Mouse (Mus musculus): ENCODE results near the gene Acot12.
"Not testable (repeated sequence)": the region's sequence is repeated elsewhere in the genome, so short reads cannot be mapped to it uniquely, and the experiment has no call there.

Acot12 gene

DNA sequence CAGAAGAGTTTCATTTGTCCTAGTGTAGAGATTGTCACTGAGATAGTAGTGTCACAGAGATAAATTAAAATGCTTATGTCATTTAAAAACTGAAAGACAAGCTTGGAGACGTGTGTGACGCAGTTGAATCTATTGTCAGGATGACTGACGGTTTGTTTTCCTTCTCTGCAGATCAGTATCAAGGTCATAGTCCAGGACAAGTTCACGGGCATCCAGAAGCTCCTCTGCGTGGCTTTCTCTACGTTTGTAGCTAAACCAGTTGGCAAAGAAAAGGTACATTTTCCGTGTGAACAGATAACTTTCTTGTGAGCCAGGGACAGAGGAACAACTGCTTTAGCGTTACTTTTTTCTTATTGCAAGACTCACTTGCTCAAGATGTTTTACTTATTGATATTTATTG lies 18.5 kb downstream of the Acot12 start:
- DNase-seq (ENCODE audit: extremely low read depth, low read depth, low spot score), result no peak

DNA sequence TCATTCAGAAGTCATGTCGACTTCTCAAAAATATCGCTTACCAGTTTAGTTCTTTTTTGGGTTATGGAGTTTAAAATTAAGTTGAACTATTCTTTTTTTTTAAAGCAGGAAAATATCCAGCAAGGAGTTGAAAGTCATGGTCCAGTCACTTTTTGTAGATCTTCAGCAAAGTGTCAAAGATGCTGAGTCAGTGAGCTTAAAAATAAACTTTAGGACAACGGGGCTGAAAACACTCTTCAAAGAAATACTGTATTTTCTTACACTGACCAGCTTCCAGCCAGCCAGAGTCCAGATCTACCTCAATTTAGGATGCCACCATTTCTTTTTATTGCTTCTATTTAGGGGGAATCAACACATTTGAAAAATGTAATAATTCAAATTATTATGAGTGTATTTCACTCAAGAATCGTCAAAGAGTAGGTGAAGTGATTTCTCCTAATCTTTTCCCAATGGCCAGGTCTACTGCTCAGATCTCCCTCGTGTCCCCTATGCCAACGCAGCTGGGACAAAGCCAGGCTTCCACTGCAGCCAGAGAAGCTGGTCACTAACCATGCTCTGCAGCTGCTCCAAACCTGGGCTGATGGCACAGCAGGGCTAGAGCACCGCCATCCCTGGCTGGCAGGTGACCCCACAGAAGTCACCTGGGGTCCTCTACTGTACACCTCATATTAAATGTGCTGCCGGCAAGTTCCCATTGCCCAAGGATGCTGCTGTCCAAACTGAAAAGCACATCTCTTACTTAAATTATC lies 19.2 kb downstream of the Acot12 start:
- no peak for DNase-seq (ENCODE audit: extremely low read depth, low read depth, low spot score)

DNA sequence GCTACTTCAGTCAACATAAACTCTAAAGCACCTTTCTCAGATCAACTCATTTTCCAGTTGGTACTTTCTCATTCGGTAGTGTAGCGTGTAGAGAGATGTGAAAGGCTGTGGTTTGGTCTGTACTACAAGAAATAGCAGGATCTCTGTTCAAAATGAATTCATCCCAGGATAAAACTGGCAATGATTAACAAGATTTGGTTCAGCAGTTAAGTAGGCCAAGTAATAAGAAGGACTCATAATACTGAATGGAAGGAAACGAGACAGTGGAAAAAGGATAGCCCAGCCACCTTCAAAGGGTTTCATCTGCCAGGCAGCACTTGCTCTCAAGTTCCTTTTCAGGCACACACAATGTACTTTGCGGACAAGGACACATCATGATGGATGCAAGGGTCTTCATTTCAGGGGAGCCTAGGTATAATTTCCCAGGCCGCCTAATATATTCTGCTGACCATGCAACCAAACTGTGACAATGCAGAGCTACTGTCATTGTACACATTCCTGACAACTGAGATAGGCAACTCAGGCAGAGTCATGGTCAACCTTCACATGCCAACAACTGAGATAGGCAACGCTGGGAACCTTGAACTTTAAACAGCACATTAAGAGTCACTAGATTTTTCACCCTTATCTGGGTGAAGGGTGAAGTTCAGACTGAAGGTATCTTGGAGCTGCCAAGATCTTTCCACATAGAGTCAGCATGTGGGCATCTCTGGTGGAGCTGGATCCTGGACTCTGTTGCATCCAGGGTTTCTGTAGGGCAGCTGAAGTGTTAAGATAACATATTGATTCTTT lies 20.5 kb downstream of the Acot12 start:
- no peak for DNase-seq (ENCODE audit: extremely low read depth, low read depth, low spot score)

DNA sequence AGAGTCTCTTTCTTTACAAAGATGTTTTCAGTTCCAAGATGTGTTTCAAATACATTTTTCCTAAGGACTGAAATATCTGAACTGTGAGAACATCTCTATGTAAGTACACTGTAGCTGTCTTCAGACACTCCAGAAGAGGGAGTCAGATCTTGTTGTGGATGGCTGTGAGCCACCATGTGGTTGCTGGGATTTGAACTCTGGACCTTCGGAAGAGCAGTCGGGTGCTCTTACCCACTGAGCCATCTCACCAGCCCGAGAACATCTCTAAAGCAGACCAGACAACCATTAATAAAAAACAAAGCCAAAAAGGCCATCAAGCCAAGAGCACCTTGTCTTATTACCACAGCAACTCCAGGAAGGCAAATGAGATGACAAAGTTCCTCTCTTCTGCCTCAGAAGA lies 22.3 kb downstream of the Acot12 start:
- DNase-seq (ENCODE audit: extremely low read depth, low read depth, low spot score), result not testable (repeated sequence)

DNA sequence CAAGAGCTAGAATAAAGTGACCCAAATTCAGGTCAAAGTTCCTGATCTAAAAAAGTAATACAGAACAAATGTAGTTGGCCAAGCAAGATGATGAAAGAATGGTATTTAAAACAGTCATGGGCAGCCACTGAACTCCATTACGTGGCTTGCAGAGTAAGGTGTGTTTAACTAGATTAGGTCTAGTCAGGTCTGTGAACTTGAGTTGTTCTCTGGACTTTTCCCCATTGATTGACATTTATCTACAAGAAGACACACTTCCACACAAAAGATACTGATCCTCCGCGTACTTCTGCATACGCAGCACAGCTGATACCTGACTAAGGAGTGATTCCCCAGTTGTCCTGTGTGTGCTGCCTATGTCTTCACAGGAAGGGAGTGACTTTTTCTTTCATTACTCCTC lies 24.3 kb downstream of the Acot12 start:
- no peak for DNase-seq (ENCODE audit: extremely low read depth, low read depth, low spot score)

DNA sequence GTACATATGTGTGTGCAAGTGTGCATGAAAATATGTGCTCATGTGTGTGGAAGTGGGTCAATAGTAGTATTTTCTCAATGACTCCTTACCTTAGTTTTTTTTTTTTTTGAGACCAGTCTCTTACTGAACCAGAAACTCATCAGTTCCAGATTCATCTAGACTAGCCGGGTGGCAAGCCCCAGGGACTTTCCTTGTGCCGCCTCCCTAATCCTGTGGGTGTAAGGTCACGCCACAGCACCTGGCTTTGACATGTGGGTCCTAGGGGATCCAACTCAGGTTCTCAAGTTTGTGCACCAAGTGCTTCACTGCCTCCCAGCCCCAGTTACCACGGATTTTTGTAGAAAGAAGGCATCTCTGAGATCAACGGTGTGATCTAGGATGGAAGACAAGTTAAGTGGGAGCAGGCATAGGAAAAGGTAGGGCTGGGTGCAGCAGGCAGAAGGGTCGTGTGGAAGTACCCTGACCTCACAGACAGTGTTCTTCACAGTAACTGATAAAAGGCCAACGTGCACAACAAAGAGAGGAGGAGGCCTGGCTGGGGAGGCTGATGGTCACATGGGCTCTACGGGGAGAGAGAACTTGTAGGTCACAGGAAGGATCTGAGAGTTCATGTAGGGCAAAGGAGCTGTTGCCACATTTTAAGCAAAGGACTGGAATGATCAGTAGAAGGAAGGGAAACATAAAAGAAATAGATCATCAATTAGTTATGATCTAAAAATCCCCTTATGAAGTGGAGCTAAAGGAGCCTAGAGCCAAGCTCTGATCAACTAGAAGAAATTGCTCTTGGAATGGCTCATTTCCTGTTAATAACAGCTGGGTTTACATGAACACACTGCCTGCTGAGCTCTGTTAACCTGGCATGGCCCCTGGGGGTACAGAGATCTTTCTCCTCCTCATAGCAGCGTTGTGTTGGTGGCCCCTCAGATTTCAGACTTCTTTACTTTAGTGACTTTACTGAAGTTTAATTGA lies 27.7 kb downstream of the Acot12 start:
- no peak for DNase-seq (ENCODE audit: extremely low read depth, low read depth, low spot score)

DNA sequence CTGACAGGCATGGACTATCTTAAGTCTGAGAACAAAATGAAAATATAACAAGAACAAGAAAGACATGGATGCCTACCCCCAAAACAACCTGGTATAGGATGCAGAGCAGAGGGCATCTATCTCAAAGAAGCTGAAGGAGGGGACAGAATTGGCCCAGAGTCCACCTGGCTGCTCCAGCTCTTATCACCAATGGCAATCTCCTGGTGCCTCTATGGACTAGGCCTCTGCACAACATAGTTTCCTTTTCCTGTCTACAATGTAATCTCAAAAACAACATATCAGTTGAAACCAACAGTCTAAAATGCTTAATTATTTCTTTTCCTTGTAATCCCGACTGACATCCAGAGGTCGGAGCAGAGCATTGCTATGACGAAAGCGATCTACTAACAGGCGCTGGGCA lies 36.8 kb downstream of the Acot12 start:
- no peak for DNase-seq (ENCODE audit: extremely low read depth, low read depth, low spot score)

DNA sequence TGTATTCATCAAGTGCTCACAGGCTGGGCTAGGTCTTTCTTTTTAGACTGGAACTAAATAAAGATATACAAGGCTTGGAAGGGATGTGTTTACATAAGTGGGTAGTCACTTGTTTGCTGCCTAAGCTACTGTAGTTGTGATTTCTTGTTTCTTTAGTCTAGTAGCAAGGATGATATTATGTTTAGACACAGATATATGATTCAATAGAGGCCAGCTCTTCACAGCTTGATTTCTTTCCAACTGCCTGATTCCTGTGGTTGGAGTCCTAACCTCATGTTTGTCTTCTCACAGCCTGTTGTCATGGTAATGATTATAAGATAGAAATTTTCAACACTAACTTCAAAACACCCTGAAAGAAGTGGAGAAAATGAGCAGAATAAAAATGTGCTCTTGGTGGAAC lies 38.6 kb downstream of the Acot12 start:
- no peak for DNase-seq (ENCODE audit: extremely low read depth, low read depth, low spot score)

DNA sequence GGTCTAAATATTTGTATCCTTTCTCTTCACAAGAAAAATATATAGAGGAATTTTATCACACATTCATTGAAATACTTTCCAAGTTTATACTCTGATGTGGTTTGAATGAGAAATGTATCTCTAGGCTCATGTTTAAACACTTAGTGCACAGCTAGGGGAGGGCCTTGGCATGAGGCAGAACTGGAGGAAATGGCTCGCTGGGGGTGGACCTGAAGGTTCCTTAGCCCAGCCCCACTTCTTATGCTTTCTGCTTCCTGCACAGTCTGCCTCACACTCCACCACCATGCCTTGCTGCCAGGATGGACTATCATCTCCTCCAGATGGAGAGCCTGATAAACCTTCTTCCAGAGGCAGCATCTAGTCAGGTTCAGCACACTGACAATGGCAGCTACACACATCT lies 50.7 kb downstream of the Acot12 start:
- DNase-seq (ENCODE audit: extremely low read depth, low read depth, low spot score), result no peak

DNA sequence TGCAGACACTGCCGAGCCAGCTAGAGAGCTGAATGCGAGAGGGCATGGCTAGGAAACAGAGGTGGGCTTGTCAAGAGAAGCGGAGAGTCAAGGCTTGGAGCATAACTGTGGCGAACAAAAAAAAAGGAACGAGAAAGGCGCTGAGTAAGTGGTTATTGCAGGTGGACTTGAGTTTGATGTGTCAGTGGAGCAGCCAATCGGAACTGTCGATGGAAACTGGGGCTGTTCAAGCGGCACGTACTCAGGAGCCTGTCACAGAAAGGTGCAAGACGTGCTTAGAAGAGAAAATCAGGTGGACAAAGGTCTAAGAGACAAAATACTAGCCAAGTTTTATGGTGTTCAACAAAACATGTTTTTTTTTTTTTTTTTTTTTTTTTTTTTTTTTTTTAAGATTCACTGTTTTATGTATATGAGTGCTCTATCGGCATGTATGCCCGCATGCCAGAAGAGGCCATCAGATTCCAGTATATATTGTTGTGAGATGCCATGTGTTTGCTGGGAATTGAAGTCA lies 53.7 kb downstream of the Acot12 start:
- no peak for DNase-seq (ENCODE audit: extremely low read depth, low read depth, low spot score)

DNA sequence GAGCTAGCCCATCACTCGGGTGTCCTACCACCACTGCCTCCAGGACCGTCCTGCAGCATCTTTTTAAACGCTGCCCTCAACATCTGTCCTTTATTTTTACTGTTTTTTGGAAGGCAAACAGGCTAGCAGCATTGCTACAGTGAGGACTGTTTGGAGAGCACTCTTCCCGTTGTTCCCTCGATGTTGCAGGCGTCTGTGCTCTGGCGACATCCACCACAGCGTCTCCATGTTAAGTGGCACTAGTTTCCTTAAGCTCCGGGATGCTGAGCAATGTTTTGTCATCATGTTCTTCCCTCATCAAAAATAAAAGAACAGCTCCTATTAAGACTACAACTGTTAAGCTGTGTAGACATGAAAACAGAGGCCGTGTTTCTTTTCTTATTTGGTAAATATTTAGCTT lies 54.3 kb downstream of the Acot12 start:
- DNase-seq (ENCODE audit: extremely low read depth, low read depth, low spot score), result no peak

DNA sequence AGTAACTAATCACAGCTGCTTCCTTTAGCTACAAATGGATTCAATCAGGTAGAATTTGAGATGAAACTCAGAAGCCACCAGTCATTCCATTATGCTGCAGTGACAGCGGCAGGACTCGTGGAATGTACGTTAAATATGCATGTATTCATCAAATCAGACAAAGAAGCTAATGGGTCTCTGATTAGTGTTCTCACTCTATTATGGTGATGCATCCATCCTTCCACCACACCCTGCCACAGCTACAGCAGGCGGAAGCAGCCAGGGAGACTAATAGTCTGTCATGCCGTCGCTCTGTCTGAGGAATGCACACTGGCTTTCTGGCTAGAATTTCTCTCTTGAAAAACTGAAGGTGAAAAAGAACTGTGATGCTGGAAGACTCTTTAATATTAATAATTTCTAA lies 54.7 kb downstream of the Acot12 start:
- no peak for DNase-seq (ENCODE audit: extremely low read depth, low read depth, low spot score)

DNA sequence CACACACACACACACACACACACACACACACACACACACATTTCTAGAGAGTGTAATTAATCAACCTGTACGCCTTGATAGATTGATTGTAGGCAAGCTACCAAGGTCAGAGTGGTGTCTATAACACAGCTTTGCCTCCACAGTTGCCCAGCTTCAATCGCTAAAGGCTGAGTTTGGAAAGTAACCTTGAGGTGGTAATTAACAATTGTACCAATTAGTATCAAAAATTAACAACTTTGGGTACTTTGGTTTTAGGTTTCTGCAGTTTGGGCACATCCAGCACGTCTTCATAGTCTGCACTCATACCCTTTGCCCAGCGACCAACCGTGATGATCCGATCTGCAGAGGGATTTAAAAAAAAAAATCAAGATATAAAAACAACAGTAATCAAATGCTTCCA lies 55.6 kb downstream of the Acot12 start:
- DNase-seq (ENCODE audit: extremely low read depth, low read depth, low spot score), result no peak

DNA sequence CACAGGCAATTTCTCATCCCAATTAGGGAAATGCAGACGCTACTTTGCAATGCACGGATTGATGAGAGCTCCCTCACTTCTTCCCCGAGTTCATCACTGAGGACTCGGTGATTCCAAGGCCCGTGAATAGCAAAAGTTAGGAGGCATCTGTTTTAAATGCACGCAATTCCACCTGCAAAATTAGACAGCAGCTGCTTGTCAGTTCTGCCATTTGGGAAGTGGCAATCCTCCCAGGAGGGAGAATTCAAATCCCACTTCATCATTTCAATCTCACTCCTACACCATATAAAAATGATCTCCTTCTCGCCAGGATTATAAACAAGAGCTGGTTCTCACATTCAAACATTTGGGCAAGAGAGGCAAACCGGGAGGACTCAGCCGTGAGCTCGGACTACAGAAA lies 56.1 kb downstream of the Acot12 start:
- no peak for DNase-seq (ENCODE audit: extremely low read depth, low read depth, low spot score)

DNA sequence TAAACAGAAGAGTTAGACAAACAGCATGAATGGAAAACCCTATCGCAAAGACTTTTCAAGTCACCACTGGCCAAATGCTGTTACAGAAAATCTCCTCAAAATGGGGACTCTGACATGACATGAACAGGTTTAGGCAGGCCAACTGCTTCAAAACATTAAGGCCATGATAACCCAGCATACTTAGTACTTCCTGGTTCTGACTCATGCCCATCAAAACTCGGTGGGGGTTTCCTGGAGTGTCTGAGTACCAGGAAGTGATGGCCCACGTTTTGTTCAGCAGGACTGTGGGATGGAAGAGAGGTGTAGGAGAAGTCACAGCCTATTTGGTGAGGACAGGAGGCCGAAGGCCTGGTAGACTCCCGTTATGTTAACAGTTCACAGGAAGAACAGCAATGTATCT lies 60.4 kb downstream of the Acot12 start:
- DNase-seq (ENCODE audit: extremely low read depth, low read depth, low spot score), result no peak

DNA sequence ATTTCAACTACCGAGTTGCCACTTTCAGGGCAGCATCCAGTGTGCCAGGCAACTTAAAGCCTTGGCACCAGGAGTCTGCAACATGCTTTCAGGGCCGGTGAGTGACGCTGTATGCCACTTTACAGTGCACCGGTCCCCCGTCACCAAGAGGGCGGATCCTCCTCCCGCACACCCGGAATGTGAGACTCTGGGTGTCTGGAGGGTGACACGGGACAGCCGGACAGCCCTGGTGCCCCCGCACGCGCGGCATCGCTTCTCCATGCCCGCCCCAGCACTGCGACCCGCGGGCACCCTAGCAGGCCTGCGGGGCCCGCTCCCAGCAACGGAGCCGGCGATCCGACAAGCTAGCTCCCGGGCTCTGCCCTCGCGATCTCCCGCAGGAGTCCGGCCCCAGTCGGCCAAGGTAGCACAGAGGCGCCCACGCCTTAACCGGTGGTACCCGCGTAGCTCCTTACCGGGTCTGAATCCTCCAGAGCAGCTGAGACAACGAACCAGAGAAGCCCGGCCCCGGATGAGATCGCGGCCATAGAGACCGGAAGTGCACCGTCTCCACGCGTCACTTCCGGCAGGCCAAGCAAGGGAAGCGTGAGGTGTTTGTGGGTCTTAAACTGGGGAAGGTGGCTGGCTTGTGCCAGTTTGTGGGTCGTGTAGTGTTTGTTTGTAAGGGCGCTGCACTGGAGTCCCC lies 66.0 kb downstream of the Acot12 start, which contains the start of gene Zcchc9:
TSS of gene Zcchc9 (minus strand) at position 551 of the 685 bp plus-strand sequence.
- no peak for DNase-seq (ENCODE audit: extremely low read depth, low read depth, low spot score)

DNA sequence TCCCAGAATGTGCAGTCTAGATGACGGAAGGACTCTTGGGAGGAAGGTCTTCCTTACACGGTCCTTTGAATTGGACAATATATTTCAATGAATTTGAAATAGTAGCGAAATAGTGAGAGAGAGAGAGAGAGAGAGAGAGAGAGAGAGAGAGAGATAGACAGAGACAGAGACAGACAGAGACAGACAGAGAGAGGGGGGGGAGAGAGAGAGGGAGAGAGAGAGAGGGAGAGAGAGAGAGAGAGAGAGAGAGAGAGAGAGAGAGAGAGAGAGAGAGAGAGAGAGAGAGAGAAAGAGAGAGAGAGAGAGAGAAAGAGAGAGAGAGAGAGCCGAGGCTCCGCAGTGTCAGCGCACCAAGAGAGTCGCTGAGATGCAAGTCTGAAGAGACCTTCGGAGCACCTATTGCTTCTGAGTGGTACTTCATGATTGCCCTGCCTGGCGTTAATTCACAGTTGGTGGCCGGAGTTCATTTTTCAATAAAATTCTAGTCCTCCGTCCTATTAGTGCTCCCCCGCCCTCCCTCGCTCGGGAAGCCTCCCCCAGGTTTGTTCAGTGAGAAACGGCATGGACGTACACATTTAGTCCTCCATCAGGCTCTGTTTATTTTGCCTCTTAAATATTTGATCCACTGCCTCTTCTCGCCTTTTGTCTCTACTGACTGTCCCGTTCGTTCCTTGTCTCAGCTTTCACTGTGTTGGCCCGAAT lies 66.7 kb downstream of the Acot12 start:
- DNase-seq (ENCODE audit: extremely low read depth, low read depth, low spot score), result no peak

DNA sequence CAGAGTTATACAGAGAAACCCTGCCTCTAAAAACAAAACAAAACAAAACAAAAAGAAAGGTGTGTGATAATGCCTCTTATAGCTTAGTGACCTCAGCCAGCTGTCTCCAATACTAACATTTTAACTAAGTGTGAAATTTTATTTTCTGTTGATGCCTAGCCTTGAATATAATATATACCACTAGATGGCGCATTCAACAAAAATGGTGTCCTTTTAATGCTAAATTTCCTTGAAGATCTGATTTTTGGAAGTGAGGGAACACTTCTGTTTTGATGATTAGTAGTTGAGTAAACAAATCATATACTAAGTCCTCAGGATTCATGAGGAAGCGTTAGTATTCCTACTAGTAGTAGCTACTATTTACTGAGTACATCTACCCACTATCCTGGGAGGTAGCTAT lies 68.2 kb downstream of the Acot12 start:
- no peak for DNase-seq (ENCODE audit: extremely low read depth, low read depth, low spot score)

DNA sequence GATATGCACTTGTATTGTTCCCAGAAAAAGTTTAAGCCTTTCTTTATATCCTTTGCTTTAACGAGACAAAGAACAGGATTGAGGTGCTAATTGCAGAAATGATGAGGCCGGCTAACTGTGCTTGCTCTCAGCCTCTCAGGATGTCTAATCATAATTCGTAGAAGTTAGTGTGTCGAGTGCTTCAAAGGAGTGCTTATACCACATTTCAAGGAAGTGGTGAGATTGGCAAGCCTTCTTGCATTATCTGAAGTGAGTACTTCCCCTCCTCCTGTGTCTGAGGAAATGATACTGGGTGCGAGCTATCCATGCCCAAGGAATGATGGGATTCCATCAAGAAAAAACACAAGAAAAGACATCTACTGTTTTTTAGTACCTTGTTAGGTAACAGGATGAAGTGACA lies 73.4 kb downstream of the Acot12 start:
- no peak for DNase-seq (ENCODE audit: extremely low read depth, low read depth, low spot score)

DNA sequence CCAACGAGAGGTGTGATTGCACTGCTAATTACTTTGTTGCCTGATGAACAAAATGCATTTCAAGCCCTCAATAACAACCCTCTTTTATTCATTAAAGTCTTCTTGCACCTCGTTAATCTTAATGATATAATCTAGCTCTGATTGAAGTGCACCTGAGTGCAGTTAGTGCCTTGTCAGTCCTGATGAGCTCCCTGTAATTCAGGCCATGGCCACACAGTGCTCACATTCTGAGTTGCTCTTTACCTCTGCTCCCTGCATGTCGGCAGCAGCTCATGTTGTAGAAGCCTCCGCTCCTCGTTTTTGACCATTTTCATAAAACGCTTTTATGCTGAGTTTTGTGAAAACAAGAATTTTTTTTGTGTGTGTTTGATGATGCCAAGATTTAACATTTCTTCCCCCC lies 82.4 kb downstream of the Acot12 start:
- DNase-seq (ENCODE audit: extremely low read depth, low read depth, low spot score), result no peak
